Mouse (Mus musculus): ENCODE results near the gene Tesmin. TPM values are rescaled to one million over a fixed set of nuclear protein-coding genes. Genes with fewer than 3 reads are reported as not detected.

Tesmin gene
- total and polyA plus RNA-seq, 2 experiments from 2014 or later = 0.27 to 0.93 TPM

DNA sequence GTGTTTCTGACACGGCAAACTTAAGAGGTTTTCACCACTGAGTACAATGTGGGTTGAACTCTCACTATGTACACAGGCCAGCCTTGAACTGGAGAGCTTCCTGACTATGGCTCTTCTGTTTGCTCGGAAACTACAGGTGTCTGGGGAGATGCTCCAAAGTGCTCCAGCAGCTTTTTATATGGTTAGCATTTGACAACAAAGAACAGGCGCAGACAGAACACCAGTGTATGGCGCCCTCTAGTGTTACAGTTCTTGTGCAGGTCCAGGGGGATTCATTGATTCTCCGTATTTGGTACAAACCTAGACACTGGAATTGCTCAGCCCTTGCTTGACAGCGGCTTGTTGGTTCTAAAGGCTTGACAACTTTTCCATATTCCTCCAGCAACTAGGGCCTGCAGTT, 62.5 kb downstream of the Tesmin start:
- no peaks in the 10 kb centered on the region for H3K9me3 ChIP-seq (ENCODE audit: low read length)
- peak; percentile 94 for DNase-seq (ENCODE audit: low spot score)
- no peaks in the 10 kb centered on the region for H3K27me3 ChIP-seq (ENCODE audit: insufficient read depth, low read length)
- no peaks in the 10 kb centered on the region; the same call in 1 of the 2 replicates for H3K4me1 ChIP-seq (ENCODE audit: insufficient read depth, low read length)
- peak; percentile 73; the same call in 1 of the 2 replicates for ATAC-seq (ENCODE audit: low FRiP score)
- peak; percentile 94 for TF ChIP-seq CTCF (IDR thresholded peaks at IDR 0.05)
- 16% methylated on average over 6 of the region's 6 CpGs for WGBS
- H3K36me3 ChIP-seq (ENCODE audit: insufficient read depth, low read length) = peaks cover 12% of the 10 kb centered on the region; the same call in 1 of the 2 replicates
- H3K27ac ChIP-seq (ENCODE audit: low read depth, low read length) = no peak overlapping the region
- no peak overlapping the region for H3K4me3 ChIP-seq (ENCODE audit: low read depth, low read length)
- H3K9ac ChIP-seq (replicated peaks; ENCODE audit: low read length, poor library complexity, severe bottlenecking) = no peak overlapping the region
- no peak overlapping the region for H3K4me2 ChIP-seq (ENCODE audit: low read depth, low read length, poor library complexity, severe bottlenecking)

DNA sequence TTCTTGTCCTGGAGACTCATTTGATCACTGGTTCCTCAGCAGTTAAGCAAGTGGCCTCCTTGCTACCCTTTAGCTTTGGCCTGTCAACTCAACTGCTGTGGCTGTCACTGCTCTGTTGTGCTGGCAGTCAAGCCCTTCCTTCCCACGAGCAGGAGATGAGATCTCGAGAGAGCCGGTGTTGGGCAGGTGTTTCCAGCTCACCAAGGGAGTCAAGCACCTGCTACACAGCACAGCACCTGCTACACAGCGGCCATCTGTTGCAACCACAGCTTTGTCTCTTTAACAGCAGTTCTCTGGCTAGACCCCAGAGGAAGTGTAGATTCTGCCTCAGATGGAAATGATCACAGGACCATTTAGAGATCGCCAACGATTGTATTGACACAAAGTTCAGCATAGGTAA, 63.0 kb downstream of the Tesmin start:
- peak; percentile 37 for DNase-seq (ENCODE audit: low spot score)
- no peak for TF ChIP-seq CTCF (IDR thresholded peaks at IDR 0.05)
- H3K36me3 ChIP-seq (ENCODE audit: insufficient read depth, low read length) = peaks cover 15% of the 10 kb centered on the region
- H3K27me3 ChIP-seq (ENCODE audit: insufficient read depth, low read length) = no peaks in the 10 kb centered on the region
- no peaks in the 10 kb centered on the region for H3K9me3 ChIP-seq (ENCODE audit: low read length)
- no peak overlapping the region for H3K4me2 ChIP-seq (ENCODE audit: low read depth, low read length, poor library complexity, severe bottlenecking)
- no peak overlapping the region for H3K9ac ChIP-seq (replicated peaks; ENCODE audit: low read length, poor library complexity, severe bottlenecking)
- no peak overlapping the region for H3K27ac ChIP-seq (ENCODE audit: low read depth, low read length)
- H3K4me3 ChIP-seq (ENCODE audit: low read depth, low read length) = no peak overlapping the region
- 41% methylated on average over 6 of the region's 6 CpGs for WGBS
- ATAC-seq (ENCODE audit: low FRiP score) = no peak
- H3K4me1 ChIP-seq (ENCODE audit: insufficient read depth, low read length) = no peaks in the 10 kb centered on the region; the same call in 1 of the 2 replicates

Other genes with a start within 250 kb of the Tesmin start
- gene Mrpl21, start 106.0 kb upstream of the Tesmin start, total RNA-seq (2014; rRNA removed) = 48.4 and 48.7 TPM in 2 replicates
- 92.7 and 93.3 TPM in 2 replicates for gene Mrpl21, start 106.0 kb upstream of the Tesmin start, polyA plus RNA-seq (2015; fragmentation: Nextera tagmentation; extraction: Ambion mirVana)
- gene Ighmbp2, start 105.8 kb upstream of the Tesmin start, total RNA-seq (2014; rRNA removed) = 11.8 and 12.3 TPM in 2 replicates
- gene Ighmbp2, start 105.8 kb upstream of the Tesmin start, polyA plus RNA-seq (2015; fragmentation: Nextera tagmentation; extraction: Ambion mirVana) = 10.2 and 10.8 TPM in 2 replicates
- gene Cpt1a, start 66.5 kb upstream of the Tesmin start, total RNA-seq (2014; rRNA removed) = 29.1 and 35.8 TPM in 2 replicates
- gene Cpt1a, start 66.5 kb upstream of the Tesmin start, polyA plus RNA-seq (2015; fragmentation: Nextera tagmentation; extraction: Ambion mirVana) = 15.7 and 17.4 TPM in 2 replicates
- 1.9 and 5.3 TPM in 2 replicates for gene Gal, start 25.7 kb downstream of the Tesmin start, total RNA-seq (2014; rRNA removed)
- gene Gal, start 25.7 kb downstream of the Tesmin start, polyA plus RNA-seq (2015; fragmentation: Nextera tagmentation; extraction: Ambion mirVana) = 29.5 and 30.0 TPM in 2 replicates
- 98.0 and 111 TPM in 2 replicates for gene Ppp6r3, start 186.9 kb downstream of the Tesmin start, total RNA-seq (2014; rRNA removed)
- gene Ppp6r3, start 186.9 kb downstream of the Tesmin start, polyA plus RNA-seq (2015; fragmentation: Nextera tagmentation; extraction: Ambion mirVana) = 31.0 and 32.3 TPM in 2 replicates

All from midbrain, postnatal 0 days (tissue).